Mouse (Mus musculus) midbrain, embryonic 15.5 days (tissue): ENCODE measurements around the gene Cacnb3. TPM values are rescaled to one million over a fixed set of nuclear protein-coding genes. Genes with fewer than 3 reads are reported as not detected.
A peak's percentile ranks its signal among the peaks of the same experiment; 100 is the strongest.

Source experiments
- ATAC-seq: fragments of 200-750 bp; cut with Nextera tagmentation; replicated peaks from 2 replicates; pipeline ENCODE4 v1.8.0; 2017; ENCODE audit warnings: moderate TSS enrichment
- H3K27ac ChIP-seq: fragments of 300-500 bp; sonication (generic); 2 replicates; pipeline ENCODE4 v1.5.1; 2015; ENCODE audit warnings: mild to moderate bottlenecking, inconsistent platforms
- H3K27me3 ChIP-seq: fragments of 300-500 bp; sonication (generic); replicated peaks from 2 replicates; pipeline ENCODE4 v1.6.1; 2015; ENCODE audit warnings: inconsistent platforms
- H3K36me3 ChIP-seq: fragments of 300-500 bp; sonication (generic); replicated peaks from 2 replicates; pipeline ENCODE4 v1.6.1; 2015; ENCODE audit warnings: inconsistent platforms
- H3K4me1 ChIP-seq: fragments of 300-500 bp; sonication (generic); 2 replicates; pipeline ENCODE4 v1.6.1; 2015; ENCODE audit warnings: inconsistent platforms
- H3K4me2 ChIP-seq: fragments of 300-500 bp; sonication (generic); 2 replicates; pipeline ENCODE4 v1.6.1; 2015; ENCODE audit warnings: inconsistent platforms, mild to moderate bottlenecking, moderate library complexity
- H3K4me3 ChIP-seq: fragments of 300-500 bp; sonication (generic); 2 replicates; pipeline ENCODE4 v1.5.1; 2015; ENCODE audit warnings: mild to moderate bottlenecking, inconsistent platforms
- H3K9ac ChIP-seq: fragments of 300-500 bp; sonication (generic); 2 replicates; pipeline ENCODE4 v1.6.1; 2015; ENCODE audit warnings: mild to moderate bottlenecking, inconsistent platforms
- H3K9me3 ChIP-seq: fragments of 300-500 bp; sonication (generic); 2 replicates; pipeline ENCODE4 v1.6.1; 2016; ENCODE audit warnings: inconsistent platforms
- WGBS: fragments of 180-500 bp; shearing (Covaris S2); methylation state at CpG from one replicate; pipeline ENCODE4 v1.1.7; 2015; ENCODE audit warnings: mixed read lengths; 5-methylcytosine and 5-hydroxymethylcytosine counted together
- polyA plus RNA-seq: library from polyadenylated mRNA; unstranded; fragments of >200 nt; fragmentation: Nextera tagmentation; extraction: Ambion mirVana; gene quantifications from 2 replicates; pipeline ENCODE4 v1.2.1, GENCODE M21; 2015

Cacnb3 gene
- polyA plus RNA-seq, 1 experiment from 2014 or later, result 199 TPM

- H3K4me1 ChIP-seq, result peaks cover 58% of the 10 kb centered on the region
- WGBS, result 0% methylated on average over 18 of the region's 18 CpGs
Observed at GRCm38 (mm10) chr15:98631493-98631892, 853 bp downstream of the Cacnb3 start.

GRCm38 (mm10) chr15:98632107-98632744 lies 1.6 kb downstream of the Cacnb3 start:
- Histone ChIP-seq H3K4me1 (peaks cover 66% of the 10 kb centered on the region), H3K4me2 (peak overlapping the region; percentile 80), H3K27me3 (0 out of 2 replicates have a peak, but pooled peaks cover 3% of the 10 kb centered on the region), H3K9me3 (no peaks in the 10 kb centered on the region), H3K27ac (peak overlapping the region; percentile 99), H3K36me3 (0 out of 2 replicates have a peak, but pooled peaks cover 1% of the 10 kb centered on the region), H3K9ac (peak overlapping the region; percentile 95), H3K4me3 (peak overlapping the region; percentile 95)
- peak; percentile 51 for ATAC-seq
- WGBS, result under 1% methylated on average over 25 of the region's 25 CpGs

More at GRCm38 (mm10) chr15:98631493-98631892, 853 bp downstream of the Cacnb3 start:
- Histone ChIP-seq H3K4me3 (peak overlapping the region; percentile 95), H3K9ac (peak overlapping the region; percentile 95; the same call in 1 of the 2 replicates), H3K27ac (peak overlapping the region; percentile 99), H3K9me3 (no peaks in the 10 kb centered on the region), H3K27me3 (0 out of 2 replicates have a peak, but pooled peaks cover 3% of the 10 kb centered on the region), H3K36me3 (no peaks in the 10 kb centered on the region), H3K4me2 (peak overlapping the region; percentile 80)
- ATAC-seq, result peak; percentile 9; the same call in 1 of the 2 replicates

DNA sequence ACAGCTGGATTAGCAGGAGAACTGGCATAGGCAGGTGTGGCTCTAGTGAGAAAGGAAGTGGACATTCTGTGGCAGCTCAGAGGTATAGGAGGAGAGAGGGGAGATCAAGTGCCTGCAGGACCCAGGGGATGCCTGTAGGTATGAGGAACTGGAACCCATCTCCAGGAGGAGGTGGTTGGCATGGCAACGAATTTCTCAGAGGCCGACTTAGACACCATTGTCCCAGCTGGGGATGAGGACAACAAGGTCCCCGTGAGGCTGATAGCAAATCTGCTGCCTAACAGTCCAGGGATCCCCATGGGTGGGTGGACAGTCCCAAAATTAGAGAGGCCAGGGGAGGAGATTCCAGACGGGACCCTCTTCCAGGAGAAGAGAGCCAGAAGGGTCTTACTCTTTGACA lies 2.3 kb downstream of the Cacnb3 start:
- Histone ChIP-seq H3K9me3 (no peaks in the 10 kb centered on the region), H3K27ac (peak overlapping the region; percentile 99), H3K27me3 (0 out of 2 replicates have a peak, but pooled peaks cover 3% of the 10 kb centered on the region), H3K4me1 (peaks cover 71% of the 10 kb centered on the region), H3K9ac (peak overlapping the region; percentile 95), H3K4me2 (peak overlapping the region; percentile 80), H3K36me3 (0 out of 2 replicates have a peak, but pooled peaks cover 2% of the 10 kb centered on the region), H3K4me3 (peak overlapping the region; percentile 95)
- WGBS, result 1% methylated on average over 4 of the region's 4 CpGs
- no peak for ATAC-seq

DNA sequence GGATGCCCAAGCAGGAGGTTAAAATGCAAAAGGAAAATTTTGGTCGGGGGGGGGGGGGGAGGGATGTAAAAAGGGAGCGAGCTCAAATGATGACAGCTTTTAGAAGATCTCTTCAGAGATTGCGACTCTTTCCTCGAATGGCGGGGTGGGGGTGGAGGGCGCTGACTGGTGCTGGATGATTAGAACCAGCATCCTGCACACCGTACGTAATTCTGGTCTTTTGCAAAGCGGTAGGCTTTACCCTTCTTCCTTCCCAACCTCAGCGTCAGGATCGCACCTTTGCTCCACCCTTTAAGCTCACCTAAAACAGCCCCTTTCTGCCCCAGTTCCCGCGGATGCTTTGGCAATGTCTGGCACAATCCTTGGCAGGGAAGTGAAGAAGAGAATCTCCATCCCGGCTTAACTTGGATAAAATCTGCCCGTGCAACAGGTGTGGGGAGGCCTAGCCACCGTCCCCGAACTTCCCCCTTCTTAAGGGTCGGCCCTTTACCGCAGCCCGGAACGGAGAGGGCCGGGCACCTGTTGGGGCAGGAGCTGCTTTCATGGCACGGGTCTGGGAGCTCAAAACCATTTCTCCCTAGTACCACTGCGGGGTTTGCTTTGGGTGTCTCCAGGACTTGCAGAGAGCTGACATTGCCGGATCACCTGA lies 3.3 kb downstream of the Cacnb3 start:
- no peaks in the 10 kb centered on the region for H3K9me3 ChIP-seq
- 0 out of 2 replicates have a peak, but pooled peaks cover 3% of the 10 kb centered on the region for H3K27me3 ChIP-seq
- peak; percentile 9; the same call in 1 of the 2 replicates for ATAC-seq
- H3K36me3 ChIP-seq, result 0 out of 2 replicates have a peak, but pooled peaks cover 2% of the 10 kb centered on the region
- under 1% methylated on average over 25 of the region's 25 CpGs for WGBS
- H3K4me3 ChIP-seq, result peak overlapping the region; percentile 95
- H3K27ac ChIP-seq, result peak overlapping the region; percentile 99
- peaks cover 61% of the 10 kb centered on the region for H3K4me1 ChIP-seq
- H3K9ac ChIP-seq, result peak overlapping the region; percentile 95
- peak overlapping the region; percentile 80 for H3K4me2 ChIP-seq

DNA sequence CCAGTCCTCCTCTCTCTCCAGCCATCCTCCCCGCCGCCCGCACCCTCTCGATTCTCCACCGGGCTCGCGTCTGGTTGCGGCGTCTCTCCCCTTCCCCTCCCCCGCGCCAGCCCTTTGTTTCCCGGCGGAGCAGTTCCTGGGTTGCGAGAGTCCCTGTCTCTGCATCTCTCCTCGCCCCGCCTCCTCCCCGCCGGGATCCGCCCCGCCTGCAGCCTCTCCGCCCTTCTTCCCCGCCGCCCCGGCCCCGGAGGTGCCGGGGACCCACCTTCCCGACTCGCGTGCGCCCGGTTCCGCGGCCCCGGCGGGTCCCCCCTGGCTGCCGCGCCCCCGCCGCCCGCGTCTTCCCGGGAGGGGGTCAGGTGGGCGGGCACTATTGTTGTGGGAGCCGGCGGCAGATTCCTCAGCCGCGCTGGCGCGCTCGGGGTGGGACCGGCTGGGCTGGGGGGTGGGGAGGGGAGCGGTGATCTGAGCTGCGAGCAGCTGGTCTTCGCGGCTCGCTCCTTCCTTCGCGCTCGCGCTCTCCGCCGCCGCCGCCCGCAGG lies 4.0 kb downstream of the Cacnb3 start:
- 1% methylated on average over 64 of the region's 65 CpGs for WGBS
- Histone ChIP-seq H3K9ac (peak overlapping the region; percentile 95), H3K4me1 (peaks cover 57% of the 10 kb centered on the region), H3K9me3 (no peaks in the 10 kb centered on the region), H3K27me3 (0 out of 2 replicates have a peak, but pooled peaks cover 3% of the 10 kb centered on the region), H3K4me3 (peak overlapping the region; percentile 95), H3K36me3 (0 out of 2 replicates have a peak, but pooled peaks cover 2% of the 10 kb centered on the region), H3K27ac (peak overlapping the region; percentile 99), H3K4me2 (peak overlapping the region; percentile 80)
- ATAC-seq, result peak; percentile 66

DNA sequence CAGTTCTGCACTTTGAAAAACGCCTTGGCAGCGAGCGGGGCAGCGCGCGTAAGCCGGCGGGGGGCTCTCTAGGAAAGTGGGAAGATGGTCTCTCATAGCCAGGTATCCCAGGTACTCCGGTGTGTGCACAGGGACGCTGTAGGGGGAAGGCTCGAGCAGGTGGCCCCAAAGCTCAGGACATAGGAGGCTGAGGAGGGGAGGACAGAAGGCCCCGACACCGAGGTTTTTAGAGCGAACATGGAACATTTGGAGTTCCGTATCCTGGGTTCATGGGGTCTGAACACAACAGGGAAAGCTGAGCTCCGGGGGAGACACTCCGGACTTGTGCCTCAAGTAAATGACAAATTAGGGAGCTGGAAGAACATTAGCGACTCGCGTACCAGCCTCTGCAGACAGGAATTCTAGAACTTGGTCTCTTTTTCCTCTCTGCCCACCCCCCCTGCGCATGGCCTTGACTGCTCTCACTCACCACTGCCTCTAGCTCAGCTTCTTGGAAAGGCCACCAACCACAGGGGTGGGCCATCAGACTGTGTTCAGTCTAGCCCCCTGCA lies 4.7 kb downstream of the Cacnb3 start:
- Histone ChIP-seq H3K4me1 (peaks cover 57% of the 10 kb centered on the region), H3K27me3 (0 out of 2 replicates have a peak, but pooled peaks cover 3% of the 10 kb centered on the region), H3K27ac (peak overlapping the region; percentile 99), H3K4me3 (peak overlapping the region; percentile 95), H3K36me3 (peaks cover 9% of the 10 kb centered on the region), H3K9ac (peak overlapping the region; percentile 95), H3K4me2 (peak overlapping the region; percentile 80), H3K9me3 (no peaks in the 10 kb centered on the region)
- under 1% methylated on average over 21 of the region's 21 CpGs for WGBS
- peak; percentile 27; the same call in 1 of the 2 replicates for ATAC-seq

DNA sequence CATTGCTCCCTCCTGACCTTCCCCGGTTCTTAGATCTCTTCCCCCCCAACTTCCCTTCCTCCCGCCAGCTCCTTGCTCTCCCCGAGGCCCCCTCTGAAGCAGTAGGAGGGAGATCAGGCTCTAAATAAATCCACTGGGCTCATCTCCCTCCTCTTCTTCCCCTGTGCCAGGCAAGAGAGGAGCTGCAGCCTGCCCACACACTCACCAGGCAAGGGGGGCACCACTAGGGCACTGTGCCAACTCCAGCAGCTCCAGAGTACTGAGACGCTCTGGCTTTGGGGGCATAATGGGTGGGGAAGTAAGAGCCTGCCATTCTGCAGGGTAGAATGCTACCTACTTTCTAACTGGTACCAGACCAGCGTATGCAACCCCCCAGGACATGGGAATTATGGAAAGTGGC lies 5.9 kb downstream of the Cacnb3 start:
- peak overlapping the region; percentile 80 for H3K4me2 ChIP-seq
- no peaks in the 10 kb centered on the region for H3K9me3 ChIP-seq
- ATAC-seq, result no peak
- H3K9ac ChIP-seq, result peak overlapping the region; percentile 95
- peaks cover 21% of the 10 kb centered on the region for H3K36me3 ChIP-seq
- WGBS, result 19% methylated on average over 5 of the region's 5 CpGs
- peak overlapping the region; percentile 95 for H3K4me3 ChIP-seq
- no peaks in the 10 kb centered on the region for H3K27me3 ChIP-seq
- peak overlapping the region; percentile 99 for H3K27ac ChIP-seq
- peaks cover 48% of the 10 kb centered on the region for H3K4me1 ChIP-seq

- Histone ChIP-seq H3K27me3 (no peaks in the 10 kb centered on the region), H3K36me3 (peaks cover 25% of the 10 kb centered on the region), H3K4me3 (peak overlapping the region; percentile 95), H3K4me1 (peaks cover 42% of the 10 kb centered on the region), H3K27ac (no peak overlapping the region), H3K9me3 (no peaks in the 10 kb centered on the region), H3K4me2 (peak overlapping the region; percentile 80), H3K9ac (peak overlapping the region; percentile 95; the same call in 1 of the 2 replicates)
- 28% methylated on average over 3 of the region's 3 CpGs for WGBS
- no peak for ATAC-seq
Observed at GRCm38 (mm10) chr15:98637155-98637554, 6.5 kb downstream of the Cacnb3 start.

DNA sequence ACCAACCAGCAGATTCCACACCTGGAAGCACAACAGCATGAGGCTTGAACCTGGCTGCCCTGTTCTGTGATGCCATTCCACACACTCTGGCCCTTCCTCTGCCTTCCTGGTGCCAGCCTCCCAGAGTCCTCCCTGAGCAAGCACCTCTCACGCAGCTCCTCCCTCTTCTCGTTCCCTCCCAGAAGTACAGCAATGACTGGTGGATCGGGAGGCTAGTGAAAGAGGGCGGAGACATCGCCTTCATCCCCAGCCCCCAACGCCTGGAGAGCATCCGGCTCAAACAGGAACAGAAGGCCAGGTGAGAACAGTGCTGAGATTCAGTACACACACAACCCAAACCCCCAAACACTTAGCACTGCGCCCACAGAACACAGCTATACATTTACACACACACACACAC lies 9.5 kb downstream of the Cacnb3 start:
- H3K27ac ChIP-seq, result no peak overlapping the region
- H3K27me3 ChIP-seq, result no peaks in the 10 kb centered on the region
- WGBS, result 46% methylated on average over 8 of the region's 8 CpGs
- no peaks in the 10 kb centered on the region for H3K9me3 ChIP-seq
- H3K4me1 ChIP-seq, result peaks cover 28% of the 10 kb centered on the region
- no peak for ATAC-seq
- no peak overlapping the region for H3K4me2 ChIP-seq
- no peak overlapping the region for H3K4me3 ChIP-seq
- peaks cover 50% of the 10 kb centered on the region for H3K36me3 ChIP-seq
- no peak overlapping the region for H3K9ac ChIP-seq

DNA sequence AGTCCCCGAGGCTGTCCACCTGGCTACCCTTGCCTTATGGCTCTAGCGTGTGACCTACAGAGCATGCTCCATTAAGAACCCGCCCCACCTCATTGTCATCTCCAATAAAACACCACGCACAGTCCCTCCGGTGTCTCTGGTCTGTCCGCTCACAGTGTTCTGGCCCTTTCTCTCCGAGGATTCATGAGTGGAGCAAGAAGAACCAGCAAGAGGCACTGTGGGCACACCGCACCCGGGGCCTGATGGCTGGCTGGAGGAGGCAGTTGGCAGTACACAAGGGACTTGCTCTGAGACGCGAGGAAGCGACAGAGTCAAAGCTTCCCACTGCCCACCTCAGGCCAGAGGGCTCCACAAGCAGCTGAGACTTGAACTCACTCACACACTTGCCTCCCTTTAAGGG lies 13.8 kb downstream of the Cacnb3 start:
- no peak for ATAC-seq

DNA sequence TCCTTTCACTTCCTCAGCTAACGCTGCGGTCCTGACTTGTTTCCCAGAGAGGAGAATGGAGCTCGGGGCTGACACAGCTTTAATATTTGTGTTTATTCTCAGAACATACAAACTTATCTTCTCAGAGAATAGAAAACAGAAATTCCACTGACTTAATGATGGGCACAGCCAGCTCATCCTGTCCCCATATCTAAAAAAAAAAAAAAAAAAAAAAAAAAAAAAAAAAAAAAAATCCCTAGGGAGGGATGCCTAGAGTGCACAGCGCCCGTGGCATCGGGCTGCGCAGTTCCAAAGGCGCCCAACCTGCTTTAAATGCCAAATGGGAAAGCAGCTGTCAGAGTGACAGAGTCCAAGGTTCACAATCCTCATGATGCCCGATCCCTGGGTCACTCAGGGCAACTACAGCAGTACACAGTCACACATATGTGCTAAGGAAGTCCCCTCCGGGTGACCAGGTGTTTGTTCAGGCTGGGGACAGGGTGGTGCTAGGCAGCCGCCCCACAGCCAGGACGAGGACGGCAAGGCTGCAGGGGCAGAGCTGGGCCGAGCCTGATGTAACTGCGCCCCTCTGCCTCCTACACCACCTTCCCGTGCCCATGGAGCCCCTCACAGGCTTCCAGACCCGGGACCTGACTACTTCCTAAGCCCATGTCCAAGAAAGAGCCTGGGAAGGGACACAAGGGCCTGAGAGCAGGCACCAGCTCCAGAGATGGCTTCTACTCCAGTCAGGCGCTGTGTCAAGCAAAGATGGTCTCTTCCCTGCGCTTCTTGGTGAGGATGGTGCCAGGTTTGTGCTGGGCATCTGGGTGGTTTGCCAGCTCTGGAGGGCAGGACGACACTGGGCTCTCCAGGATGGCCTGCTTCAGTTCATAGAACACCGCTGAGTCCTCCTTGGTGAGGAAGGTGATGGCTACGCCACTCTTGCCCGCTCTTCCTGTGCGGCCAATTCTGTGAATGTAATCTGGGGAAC lies 14.7 kb downstream of the Cacnb3 start:
- Histone ChIP-seq H3K27ac (no peak overlapping the region), H3K9me3 (no peaks in the 10 kb centered on the region), H3K36me3 (peaks cover 72% of the 10 kb centered on the region), H3K9ac (no peak overlapping the region), H3K4me2 (no peak overlapping the region), H3K27me3 (no peaks in the 10 kb centered on the region), H3K4me3 (no peak overlapping the region), H3K4me1 (no peaks in the 10 kb centered on the region)
- no peak; the same call in 1 of the 2 replicates for ATAC-seq
- 88% methylated on average over 24 of the region's 24 CpGs for WGBS

More for the DNA sequence above, 13.8 kb downstream of the Cacnb3 start:
- Histone ChIP-seq H3K4me3 (no peak overlapping the region), H3K27ac (no peak overlapping the region), H3K4me2 (no peak overlapping the region), H3K36me3 (peaks cover 70% of the 10 kb centered on the region), H3K9ac (no peak overlapping the region), H3K9me3 (no peaks in the 10 kb centered on the region), H3K27me3 (no peaks in the 10 kb centered on the region), H3K4me1 (no peaks in the 10 kb centered on the region)
- 83% methylated on average over 12 of the region's 12 CpGs for WGBS
